Mouse (Mus musculus) embryonic fibroblast, embryonic 13.5 days (primary cell): ENCODE data around the gene Gucy1b1.

Experiments used
- CTCF ChIP-seq: IDR thresholded peaks from 2 replicates; pipeline ENCODE4 v1.5.1; 2011; ENCODE audit warnings: mild to moderate bottlenecking, control low read depth, low read length, moderate library complexity, borderline replicate concordance; ENCODE audit not compliant: insufficient read depth
- POLR2A ChIP-seq: IDR thresholded peaks from 2 replicates; pipeline ENCODE4 v1.6.1; 2011; ENCODE audit warnings: low read depth, mild to moderate bottlenecking, control low read depth, low read length, moderate library complexity

- TF ChIP-seq POLR2A: no peak
- TF ChIP-seq CTCF: no peak
Measured at GRCm38 (mm10) chr3:81995371-81995770, 79.1 kb downstream of the Gucy1b1 start.
